Mouse (Mus musculus): Measurements from ENCODE around the gene Pdzd8. TPM values are rescaled to one million over a fixed set of nuclear protein-coding genes. Genes with fewer than 3 reads are reported as not detected.

The Pdzd8 gene
- polyA plus RNA-seq, 1 experiment from 2014 or later, result 9.7 TPM

DNA sequence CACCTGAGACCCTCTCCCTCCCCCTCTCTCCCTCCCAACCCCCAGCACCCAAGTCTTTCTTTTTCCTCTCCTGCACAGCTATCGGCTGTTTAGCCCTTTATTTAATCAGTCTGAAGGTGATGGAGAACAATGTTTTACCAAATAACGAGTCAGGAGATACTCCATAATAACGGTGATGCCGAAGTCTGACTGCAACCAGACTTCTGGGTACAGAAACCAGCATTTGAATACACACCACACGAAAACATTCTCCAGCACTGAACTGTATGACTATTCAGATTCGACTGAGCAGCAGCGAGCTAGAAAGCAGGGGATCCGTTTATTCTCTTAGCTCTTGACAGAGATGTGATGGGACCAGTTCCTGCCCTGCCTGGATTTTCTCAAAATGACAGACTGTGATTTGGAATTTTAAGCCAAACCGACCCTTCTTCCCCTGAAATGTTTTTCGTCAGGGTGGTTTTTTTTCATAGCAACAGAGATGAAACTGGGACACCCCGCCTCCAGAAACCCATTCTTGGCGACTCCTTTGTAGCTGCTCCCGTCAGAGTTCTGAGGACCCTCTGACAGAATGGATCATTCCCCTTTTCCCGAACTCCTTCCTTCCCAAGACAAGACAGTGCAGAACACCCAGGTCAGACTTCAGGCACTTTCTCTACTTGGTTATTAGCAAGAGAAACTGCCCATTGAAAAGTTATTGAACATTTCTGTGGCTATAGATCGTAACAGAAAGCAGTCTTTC, 5.7 kb upstream of the Pdzd8 start:
- Histone ChIP-seq H3K9ac (no peak overlapping the region), H3K4me1 (peaks cover 2% of the 10 kb centered on the region; the same call in 1 of the 2 replicates), H3K4me3 (no peak overlapping the region), H3K4me2 (no peak overlapping the region), H3K9me3 (no peaks in the 10 kb centered on the region), H3K27me3 (no peaks in the 10 kb centered on the region), H3K36me3 (no peaks in the 10 kb centered on the region), H3K27ac (no peak overlapping the region)
- no peak for ATAC-seq (ENCODE audit: borderline replicate concordance, extremely low read depth, low FRiP score, low TSS enrichment)
- WGBS, result 58% methylated on average over 15 of the region's 15 CpGs

DNA sequence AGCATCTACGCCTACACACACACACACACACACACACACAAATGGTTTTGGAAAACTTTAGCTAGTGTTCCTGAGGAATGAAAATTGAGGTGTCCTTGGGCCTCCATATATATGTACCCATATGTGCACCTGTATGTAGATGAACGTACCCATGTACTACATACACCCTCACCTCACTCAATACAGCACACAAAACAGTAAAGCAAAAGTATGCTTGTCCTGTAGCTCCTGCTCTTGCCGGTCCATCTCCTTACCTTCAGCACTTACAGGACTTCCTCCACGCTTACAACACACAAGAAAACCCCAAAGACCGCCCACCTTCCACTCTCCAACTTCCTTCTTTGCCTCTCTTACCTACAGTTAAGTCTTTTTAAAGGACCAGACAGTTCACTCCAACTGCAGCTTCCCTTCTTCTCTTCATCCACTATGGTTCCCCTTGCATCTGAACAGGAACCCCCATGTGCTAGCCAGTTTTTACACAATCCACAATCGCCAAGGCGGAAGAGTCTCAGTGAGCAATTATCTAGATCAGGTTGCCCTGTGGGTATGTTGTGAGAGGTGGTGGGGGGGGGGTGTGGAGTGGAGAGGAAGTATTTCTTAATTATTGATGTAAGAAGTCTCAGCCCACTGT, 4.8 kb upstream of the Pdzd8 start:
- H3K9ac ChIP-seq, result no peak overlapping the region
- peaks cover 3% of the 10 kb centered on the region; the same call in 1 of the 2 replicates for H3K4me1 ChIP-seq
- ATAC-seq (ENCODE audit: borderline replicate concordance, extremely low read depth, low FRiP score, low TSS enrichment), result no peak
- 81% methylated on average over 7 of the region's 7 CpGs for WGBS
- H3K27ac ChIP-seq, result no peak overlapping the region
- H3K4me3 ChIP-seq, result no peak overlapping the region
- no peak overlapping the region for H3K4me2 ChIP-seq
- no peaks in the 10 kb centered on the region for H3K27me3 ChIP-seq
- H3K36me3 ChIP-seq, result no peaks in the 10 kb centered on the region
- H3K9me3 ChIP-seq, result no peaks in the 10 kb centered on the region

DNA sequence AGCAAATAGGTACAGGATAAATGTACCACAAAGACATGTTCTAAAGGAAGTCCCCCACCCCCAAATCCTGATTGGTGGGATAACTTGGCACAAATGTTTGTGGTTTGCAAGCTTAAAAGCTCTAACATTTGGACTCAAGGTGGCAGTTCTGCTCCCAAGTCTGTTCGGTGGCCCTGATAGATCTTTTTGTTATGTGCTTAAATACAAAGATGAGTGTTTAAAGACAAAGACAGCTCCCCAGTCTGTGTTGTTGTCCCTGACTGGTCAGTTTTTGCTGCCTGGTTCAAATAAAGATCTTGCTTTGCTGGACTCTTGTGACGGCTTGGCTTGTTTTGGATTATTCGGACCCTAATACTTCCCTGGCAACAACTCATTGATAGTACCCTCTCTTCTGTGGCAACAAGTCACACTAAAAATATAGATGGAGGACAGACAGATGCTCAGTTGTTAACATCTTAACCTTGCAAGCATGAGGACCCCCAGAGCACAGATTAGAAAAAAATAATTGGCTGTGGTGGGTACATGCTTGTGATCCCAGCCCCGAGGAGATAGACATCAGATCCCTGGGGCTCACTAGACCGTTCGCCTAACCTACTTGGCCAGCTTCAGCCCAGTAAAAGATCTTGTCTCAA, 3.9 kb upstream of the Pdzd8 start:
- Histone ChIP-seq H3K36me3 (no peaks in the 10 kb centered on the region), H3K4me2 (no peak overlapping the region), H3K4me3 (no peak overlapping the region), H3K4me1 (peaks cover 7% of the 10 kb centered on the region; the same call in 1 of the 2 replicates), H3K27ac (no peak overlapping the region), H3K9ac (no peak overlapping the region), H3K9me3 (no peaks in the 10 kb centered on the region), H3K27me3 (no peaks in the 10 kb centered on the region)
- 86% methylated on average over 6 of the region's 6 CpGs for WGBS
- no peak for ATAC-seq (ENCODE audit: borderline replicate concordance, extremely low read depth, low FRiP score, low TSS enrichment)

DNA sequence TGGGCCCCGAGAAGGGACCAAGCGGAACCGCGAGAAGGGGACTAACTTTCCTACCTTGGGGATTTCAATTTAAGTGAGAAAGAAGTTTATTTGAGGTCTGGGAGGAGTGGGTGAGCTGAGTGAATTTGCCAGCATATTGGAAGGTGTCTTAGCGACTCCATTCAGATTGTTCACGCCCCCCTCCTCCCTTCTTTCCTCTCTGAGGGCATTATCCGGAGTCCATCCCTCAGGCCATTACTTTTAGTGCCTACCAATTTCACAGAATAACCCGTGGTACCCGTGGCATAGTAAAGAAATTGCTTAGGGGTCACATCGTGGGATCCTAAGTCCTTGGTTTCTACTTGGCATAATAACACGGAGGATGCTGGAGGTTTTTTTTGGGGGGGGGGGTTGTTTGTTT, 745 bp upstream of the Pdzd8 start:
- no peak for ATAC-seq (ENCODE audit: borderline replicate concordance, extremely low read depth, low FRiP score, low TSS enrichment)
- Histone ChIP-seq H3K9me3 (no peaks in the 10 kb centered on the region), H3K4me1 (peaks cover 25% of the 10 kb centered on the region), H3K27ac (peak overlapping the region; percentile 92), H3K36me3 (no peaks in the 10 kb centered on the region), H3K9ac (peak overlapping the region; percentile 93), H3K4me2 (peak overlapping the region; percentile 96), H3K4me3 (peak overlapping the region; percentile 96), H3K27me3 (no peaks in the 10 kb centered on the region)
- WGBS, result 4% methylated on average over 11 of the region's 11 CpGs

DNA sequence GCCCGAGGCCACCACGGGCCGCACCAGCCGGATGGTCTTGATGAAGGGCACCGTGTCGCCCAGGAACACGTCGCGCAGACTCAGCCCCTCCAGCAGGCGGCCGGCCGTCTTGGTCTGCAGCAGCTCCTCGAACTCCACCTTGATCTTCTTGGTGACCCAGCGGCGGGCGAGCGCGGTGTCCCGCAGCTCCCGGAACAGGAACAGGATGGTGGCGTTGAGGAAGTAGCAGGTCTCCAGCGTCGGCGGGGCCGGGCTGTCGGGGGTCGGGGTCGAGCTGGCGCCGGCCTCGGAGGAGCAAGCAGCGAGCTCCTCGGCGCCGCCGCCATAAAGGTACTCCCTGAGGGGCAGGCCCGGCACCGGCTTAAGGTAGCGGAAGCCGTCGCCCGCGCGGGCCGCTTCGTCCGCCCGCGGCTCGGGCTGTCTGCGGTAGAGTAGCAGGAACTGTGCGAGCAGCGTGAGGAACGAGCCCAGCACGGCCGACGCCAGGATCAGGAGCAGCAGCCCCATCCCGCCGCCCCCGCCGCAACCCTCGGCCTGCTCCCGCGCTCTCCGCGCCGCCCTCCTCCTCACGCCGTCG, 411 bp downstream of the Pdzd8 start:
- peak; percentile 61 for ATAC-seq (ENCODE audit: borderline replicate concordance, extremely low read depth, low FRiP score, low TSS enrichment)
- no peaks in the 10 kb centered on the region for H3K36me3 ChIP-seq
- H3K9me3 ChIP-seq, result no peaks in the 10 kb centered on the region
- peak overlapping the region; percentile 96 for H3K4me3 ChIP-seq
- peak overlapping the region; percentile 96 for H3K4me2 ChIP-seq
- WGBS, result under 1% methylated on average over 51 of the region's 70 CpGs
- no peaks in the 10 kb centered on the region for H3K27me3 ChIP-seq
- peak overlapping the region; percentile 92 for H3K27ac ChIP-seq
- peak overlapping the region; percentile 93 for H3K9ac ChIP-seq
- peaks cover 29% of the 10 kb centered on the region for H3K4me1 ChIP-seq

DNA sequence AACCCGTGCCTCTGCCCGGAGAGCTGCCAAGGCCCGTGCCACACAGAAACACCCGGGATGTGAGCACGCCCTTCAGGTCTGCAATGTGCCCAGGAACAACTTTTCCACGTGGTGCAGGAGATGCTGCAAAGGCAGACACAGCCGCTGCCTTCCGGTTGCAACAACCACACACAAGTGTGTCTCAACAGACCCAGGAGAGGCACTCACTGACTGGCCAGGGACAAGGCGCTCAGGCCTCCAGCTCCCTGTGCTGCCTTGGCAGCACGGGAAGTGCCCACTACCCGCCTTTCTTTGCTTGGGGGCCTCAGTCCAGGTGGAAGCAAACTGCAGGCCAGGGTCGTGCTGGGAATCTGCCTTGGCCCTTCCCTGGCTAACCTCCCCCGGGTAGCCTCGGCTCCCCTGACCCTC, 1.3 kb downstream of the Pdzd8 start:
- Histone ChIP-seq H3K27me3 (no peaks in the 10 kb centered on the region), H3K4me3 (peak overlapping the region; percentile 96), H3K4me2 (peak overlapping the region; percentile 96), H3K9ac (peak overlapping the region; percentile 93), H3K9me3 (no peaks in the 10 kb centered on the region), H3K36me3 (no peaks in the 10 kb centered on the region), H3K27ac (no peak overlapping the region; the same call in 1 of the 2 replicates), H3K4me1 (peaks cover 29% of the 10 kb centered on the region)
- 0% methylated on average over 14 of the region's 14 CpGs for WGBS
- ATAC-seq (ENCODE audit: borderline replicate concordance, extremely low read depth, low FRiP score, low TSS enrichment), result no peak

DNA sequence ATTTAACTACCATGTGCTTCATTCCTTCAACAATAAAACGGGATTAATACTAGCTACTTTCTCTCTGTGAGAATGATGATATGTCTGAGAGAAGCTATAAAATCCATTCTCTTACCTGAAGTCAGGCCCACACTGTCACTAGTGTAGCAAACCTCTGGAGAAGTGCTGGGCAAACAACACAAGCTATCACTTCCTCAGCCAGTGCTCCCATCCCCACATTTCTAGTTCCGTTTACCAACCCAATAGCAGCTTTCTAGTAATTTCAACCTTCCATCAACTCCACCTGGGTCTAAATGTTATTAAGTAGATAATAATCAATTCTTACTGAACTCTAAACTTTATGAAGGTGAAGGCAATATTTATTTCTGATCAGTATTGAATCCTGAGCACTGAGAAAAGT, 2.6 kb downstream of the Pdzd8 start:
- 21% methylated on average over 2 of the region's 2 CpGs for WGBS
- H3K4me1 ChIP-seq, result peaks cover 29% of the 10 kb centered on the region
- ATAC-seq (ENCODE audit: borderline replicate concordance, extremely low read depth, low FRiP score, low TSS enrichment), result no peak
- peak overlapping the region; percentile 96 for H3K4me3 ChIP-seq
- H3K4me2 ChIP-seq, result peak overlapping the region; percentile 96
- H3K27ac ChIP-seq, result no peak overlapping the region
- H3K36me3 ChIP-seq, result no peaks in the 10 kb centered on the region
- no peaks in the 10 kb centered on the region for H3K9me3 ChIP-seq
- no peaks in the 10 kb centered on the region for H3K27me3 ChIP-seq
- no peak overlapping the region for H3K9ac ChIP-seq

DNA sequence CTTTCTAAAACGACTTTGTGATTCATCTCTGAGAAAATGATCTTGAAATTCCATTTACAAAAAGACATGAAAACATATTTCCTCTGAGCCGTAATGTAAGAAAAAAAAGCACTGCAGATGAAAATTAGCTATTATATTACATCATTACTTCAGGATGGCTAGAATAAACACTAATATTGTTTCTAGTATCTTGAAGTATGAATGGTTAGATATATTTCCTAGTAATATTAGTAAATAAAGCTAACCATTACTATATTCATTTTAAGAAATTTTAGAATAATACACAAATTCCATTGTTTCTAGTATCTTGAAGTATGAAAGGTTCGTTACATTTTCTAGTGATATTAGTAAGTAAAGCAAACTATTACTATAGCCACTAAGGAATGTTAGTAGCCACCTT, 5.7 kb downstream of the Pdzd8 start:
- H3K9ac ChIP-seq, result no peak overlapping the region
- H3K36me3 ChIP-seq, result 0 out of 2 replicates have a peak, but pooled peaks cover 5% of the 10 kb centered on the region
- no peak overlapping the region for H3K4me3 ChIP-seq
- ATAC-seq (ENCODE audit: borderline replicate concordance, extremely low read depth, low FRiP score, low TSS enrichment), result no peak
- 68% methylated on average over 3 of the region's 3 CpGs for WGBS
- H3K9me3 ChIP-seq, result no peaks in the 10 kb centered on the region
- no peaks in the 10 kb centered on the region for H3K27me3 ChIP-seq
- no peak overlapping the region for H3K4me2 ChIP-seq
- H3K4me1 ChIP-seq, result peaks cover 26% of the 10 kb centered on the region
- H3K27ac ChIP-seq, result no peak overlapping the region

DNA sequence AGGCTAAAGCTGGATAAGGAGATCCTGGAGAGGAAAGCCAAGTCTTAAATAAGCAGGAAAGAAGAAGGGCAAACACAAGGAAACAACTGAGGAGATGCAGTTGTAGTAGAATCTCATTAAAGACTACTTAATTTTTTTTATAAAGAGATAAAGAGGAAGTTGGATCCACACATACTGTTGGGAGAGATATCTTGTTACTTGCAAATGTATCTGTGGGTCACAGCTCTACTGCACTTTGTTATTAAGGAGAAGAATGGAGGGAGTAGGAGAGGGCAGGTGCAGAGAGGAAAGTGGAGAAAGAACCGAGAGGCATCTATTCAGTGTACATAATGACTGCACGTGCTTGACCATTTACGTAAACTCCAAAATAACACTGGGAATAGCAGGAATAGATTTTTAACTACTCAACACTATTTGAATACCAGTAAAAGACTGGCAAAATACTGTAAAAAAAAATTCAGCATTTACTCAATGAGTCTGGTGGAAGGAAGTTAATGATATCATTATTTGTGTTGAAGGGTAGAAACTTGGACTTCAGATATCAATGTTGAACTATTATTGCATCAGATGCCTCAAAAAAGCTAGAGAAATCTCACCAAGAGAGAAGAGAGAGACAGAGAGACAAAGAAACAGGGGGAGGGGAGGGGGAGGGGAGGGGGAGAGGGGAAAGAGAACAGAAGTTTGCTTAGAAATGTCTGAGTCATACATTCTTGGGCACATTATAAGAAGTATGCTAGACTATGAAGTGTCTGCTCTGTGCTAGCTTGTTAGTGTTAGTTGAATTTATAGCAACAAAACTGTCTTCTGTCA, 7.5 kb downstream of the Pdzd8 start:
- 77% methylated on average over 3 of the region's 3 CpGs for WGBS
- Histone ChIP-seq H3K9me3 (no peaks in the 10 kb centered on the region), H3K4me1 (peaks cover 10% of the 10 kb centered on the region), H3K27ac (no peak overlapping the region), H3K4me3 (no peak overlapping the region), H3K36me3 (0 out of 2 replicates have a peak, but pooled peaks cover 5% of the 10 kb centered on the region), H3K27me3 (no peaks in the 10 kb centered on the region), H3K9ac (no peak overlapping the region), H3K4me2 (no peak overlapping the region)
- no peak for ATAC-seq (ENCODE audit: borderline replicate concordance, extremely low read depth, low FRiP score, low TSS enrichment)

DNA sequence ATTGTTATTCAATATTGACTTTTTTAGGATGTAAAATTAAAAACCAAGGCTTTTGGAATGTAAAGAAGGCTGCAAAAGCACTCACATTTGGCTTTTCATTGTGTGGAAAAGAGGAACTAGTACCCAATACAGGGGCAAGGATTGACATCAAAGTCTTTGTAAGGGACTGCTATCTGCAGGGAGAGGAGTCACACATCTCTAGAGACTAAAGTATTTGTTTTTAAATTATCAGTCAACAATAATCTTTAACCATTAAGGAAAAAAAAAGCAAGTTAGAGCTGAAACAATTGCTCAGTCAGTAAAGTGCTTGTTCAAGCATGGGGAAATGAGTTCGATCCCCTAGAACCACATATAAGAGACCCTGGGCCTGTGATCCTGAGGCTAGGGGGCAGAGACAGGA, 8.9 kb downstream of the Pdzd8 start:
- no peak overlapping the region for H3K27ac ChIP-seq
- no peak for ATAC-seq (ENCODE audit: borderline replicate concordance, extremely low read depth, low FRiP score, low TSS enrichment)
- peaks cover 7% of the 10 kb centered on the region for H3K4me1 ChIP-seq
- H3K27me3 ChIP-seq, result no peaks in the 10 kb centered on the region
- WGBS, result 87% methylated on average over 1 of the region's 1 CpGs
- 0 out of 2 replicates have a peak, but pooled peaks cover 5% of the 10 kb centered on the region for H3K36me3 ChIP-seq
- no peaks in the 10 kb centered on the region for H3K9me3 ChIP-seq
- no peak overlapping the region for H3K4me3 ChIP-seq
- H3K9ac ChIP-seq, result no peak overlapping the region
- no peak overlapping the region for H3K4me2 ChIP-seq

- Histone ChIP-seq H3K9ac (no peak overlapping the region), H3K27me3 (no peaks in the 10 kb centered on the region), H3K36me3 (no peaks in the 10 kb centered on the region), H3K9me3 (no peaks in the 10 kb centered on the region), H3K27ac (no peak overlapping the region), H3K4me1 (no peaks in the 10 kb centered on the region), H3K4me2 (no peak overlapping the region), H3K4me3 (no peak overlapping the region)
- no peak for ATAC-seq (ENCODE audit: borderline replicate concordance, extremely low read depth, low FRiP score, low TSS enrichment)
Observed at GRCm38 (mm10) chr19:59330816-59331225, 14.8 kb downstream of the Pdzd8 start.
